Mouse (Mus musculus) bone marrow macrophage, adult 2 months (primary cell): ENCODE results near the gene Bbc3. TPM values are rescaled to one million over a fixed set of nuclear protein-coding genes. Genes with fewer than 3 reads are reported as not detected.
A peak's percentile ranks its signal among the peaks of the same experiment; 100 is the strongest.
"Not testable (repeated sequence)": the region's sequence is repeated elsewhere in the genome, so short reads cannot be mapped to it uniquely, and the experiment has no call there.

Experiments used
- H3K27ac ChIP-seq: 2 replicates; pipeline ENCODE4 v1.5.1; 2012; ENCODE audit warnings: low read depth, low read length; ENCODE audit not compliant: insufficient read depth
- H3K4me1 ChIP-seq: 2 replicates; pipeline ENCODE4 v1.6.1; 2012; ENCODE audit warnings: low read length; ENCODE audit not compliant: control insufficient read depth, insufficient read depth
- H3K4me3 ChIP-seq: 2 replicates; pipeline ENCODE4 v1.5.1; 2012; ENCODE audit warnings: mild to moderate bottlenecking, low read length, moderate library complexity; ENCODE audit not compliant: insufficient read depth
- CTCF ChIP-seq: IDR thresholded peaks from 2 replicates; pipeline ENCODE4 v1.5.1; 2012; ENCODE audit warnings: low read depth, mild to moderate bottlenecking, low read length, moderate library complexity
- POLR2A ChIP-seq: IDR thresholded peaks from 2 replicates; pipeline ENCODE4 v1.6.1; 2012; ENCODE audit warnings: mild to moderate bottlenecking, low read depth, low read length, borderline replicate concordance
- polyA plus RNA-seq: library from polyadenylated mRNA; stranded (reverse); fragments of >200 nt; gene quantifications from 2 replicates; pipeline ENCODE4 v1.2.4, GENCODE M21; 2012; ENCODE audit not compliant: missing spikeins, insufficient read depth, insufficient read length

Gene Bbc3
- polyA plus RNA-seq, 1 experiment: 27.6 TPM

DNA sequence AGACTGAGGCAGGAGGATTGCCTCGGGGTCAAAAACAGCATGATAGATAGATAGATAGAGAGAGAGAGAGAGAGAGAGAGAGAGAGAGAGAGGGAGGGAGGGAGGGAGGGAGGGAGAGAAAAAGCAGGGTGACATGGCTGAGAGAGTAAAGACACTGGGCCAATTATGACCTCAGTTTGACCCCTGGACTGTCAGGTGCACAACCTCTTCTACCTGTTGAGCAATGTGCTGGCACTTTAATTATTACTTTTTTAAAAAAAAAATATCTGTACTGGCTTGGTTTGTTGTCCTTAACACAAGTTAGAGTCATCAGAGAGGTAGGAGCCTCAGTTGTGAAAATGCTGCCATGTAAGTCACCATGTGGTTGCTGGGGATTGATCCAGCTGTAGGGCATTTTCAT lies 20.4 kb upstream of the Bbc3 start:
- Histone ChIP-seq H3K4me3 (no peak overlapping the region), H3K4me1 (peaks cover 11% of the 10 kb centered on the region), H3K27ac (no peak overlapping the region)
- TF ChIP-seq CTCF (no peak), POLR2A (no peak)

DNA sequence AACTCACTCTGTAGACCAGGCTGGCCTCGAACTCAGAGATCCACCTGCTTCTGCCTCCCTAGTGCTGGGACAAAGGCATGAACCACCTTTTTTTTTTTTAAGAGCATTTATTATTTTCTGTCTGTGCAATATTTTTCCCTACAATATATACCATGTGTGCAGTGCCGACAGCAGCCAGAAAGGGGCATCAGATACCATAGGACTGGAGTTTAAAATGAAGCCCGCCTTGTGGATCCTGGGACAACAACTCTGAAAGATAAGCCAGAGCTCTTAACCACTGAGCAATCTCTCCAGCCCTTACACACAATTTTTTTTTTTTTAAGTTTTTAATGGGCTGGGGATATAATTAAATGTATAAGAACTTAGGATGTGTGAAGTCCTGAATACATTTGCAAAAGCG lies 13.8 kb upstream of the Bbc3 start:
- 0 out of 2 replicates have a peak overlapping the region, but pooled peaks have one; percentile 19 for H3K4me3 ChIP-seq
- peak overlapping the region; percentile 55 for H3K27ac ChIP-seq
- TF ChIP-seq CTCF (no peak), POLR2A (no peak)
- H3K4me1 ChIP-seq: peaks cover 26% of the 10 kb centered on the region

DNA sequence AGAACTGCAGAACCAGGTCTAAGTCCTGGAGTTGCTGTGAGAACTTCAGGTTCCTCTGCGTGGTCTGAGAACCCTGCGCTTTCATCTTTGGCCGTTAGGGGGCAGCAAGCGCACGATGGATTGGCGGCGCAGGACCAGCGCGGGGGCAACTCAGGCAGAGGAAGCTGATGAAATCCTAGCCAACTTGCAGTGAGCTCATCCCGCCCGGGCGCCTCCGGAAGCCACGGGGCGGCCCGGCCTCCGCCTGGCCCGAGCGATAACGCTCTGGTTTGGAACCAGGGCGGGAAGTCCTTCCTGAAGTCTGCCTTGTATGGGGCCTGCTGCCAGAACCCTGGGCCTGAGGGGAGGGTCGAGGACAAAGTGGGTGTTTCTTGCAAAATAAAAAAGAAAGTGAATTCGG lies 13.4 kb upstream of the Bbc3 start:
- H3K4me1 ChIP-seq: peaks cover 26% of the 10 kb centered on the region
- H3K27ac ChIP-seq: peak overlapping the region; percentile 92
- peak overlapping the region; percentile 50 for H3K4me3 ChIP-seq
- no peak for TF ChIP-seq POLR2A
- TF ChIP-seq CTCF: peak; percentile 75

DNA sequence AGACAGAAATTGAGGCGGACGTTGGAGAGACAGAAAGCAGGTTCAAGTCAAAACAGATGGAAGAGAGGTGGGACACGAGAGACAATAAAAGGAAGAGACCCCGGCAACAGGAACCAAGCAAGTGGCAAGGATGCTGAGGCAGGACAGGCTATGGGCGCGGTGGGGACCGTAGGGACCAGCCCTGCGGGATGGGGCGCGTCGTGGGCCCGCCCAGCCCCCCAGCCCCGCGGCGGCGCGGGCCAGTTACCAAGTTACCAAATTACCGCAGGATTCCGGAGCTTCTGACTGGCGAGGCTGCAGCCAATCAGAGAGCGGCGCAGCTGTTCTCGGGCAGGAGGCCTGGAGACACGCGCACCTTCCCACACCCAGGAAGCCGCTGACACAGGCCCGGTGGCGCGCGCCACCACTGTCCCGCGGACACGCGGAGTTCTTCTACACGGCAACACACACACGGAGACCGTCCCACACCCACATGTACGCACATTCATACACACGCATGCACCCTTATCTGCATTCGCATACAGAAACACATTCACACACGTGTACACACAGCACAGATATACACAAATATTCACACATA lies 12.8 kb upstream of the Bbc3 start:
- TF ChIP-seq CTCF: no peak
- TF ChIP-seq POLR2A: no peak
- peaks cover 26% of the 10 kb centered on the region for H3K4me1 ChIP-seq
- peak overlapping the region; percentile 92 for H3K27ac ChIP-seq

DNA sequence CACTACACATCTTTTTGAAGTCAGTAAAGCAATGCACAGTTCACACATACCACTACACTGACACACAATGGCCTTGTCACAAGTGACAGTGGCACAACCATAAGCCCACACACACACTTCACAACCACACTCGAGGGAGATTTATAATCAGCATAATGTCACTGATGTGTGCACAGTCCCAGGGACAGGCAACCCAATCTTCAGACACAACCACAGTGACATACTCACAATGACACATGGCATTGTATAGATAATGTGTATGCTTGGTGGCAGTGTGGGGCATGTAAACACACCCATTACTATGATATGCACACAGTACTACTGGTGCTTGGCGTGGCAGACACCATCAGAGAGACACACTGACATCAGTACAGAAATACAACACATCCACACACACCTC lies 12.0 kb upstream of the Bbc3 start:
- peaks cover 33% of the 10 kb centered on the region for H3K4me1 ChIP-seq
- no peak for TF ChIP-seq CTCF
- no peak for TF ChIP-seq POLR2A
- no peak overlapping the region for H3K4me3 ChIP-seq
- H3K27ac ChIP-seq: peak overlapping the region; percentile 92

More for the DNA sequence above, 12.8 kb upstream of the Bbc3 start:
- H3K4me3 ChIP-seq: peak overlapping the region; percentile 50

DNA sequence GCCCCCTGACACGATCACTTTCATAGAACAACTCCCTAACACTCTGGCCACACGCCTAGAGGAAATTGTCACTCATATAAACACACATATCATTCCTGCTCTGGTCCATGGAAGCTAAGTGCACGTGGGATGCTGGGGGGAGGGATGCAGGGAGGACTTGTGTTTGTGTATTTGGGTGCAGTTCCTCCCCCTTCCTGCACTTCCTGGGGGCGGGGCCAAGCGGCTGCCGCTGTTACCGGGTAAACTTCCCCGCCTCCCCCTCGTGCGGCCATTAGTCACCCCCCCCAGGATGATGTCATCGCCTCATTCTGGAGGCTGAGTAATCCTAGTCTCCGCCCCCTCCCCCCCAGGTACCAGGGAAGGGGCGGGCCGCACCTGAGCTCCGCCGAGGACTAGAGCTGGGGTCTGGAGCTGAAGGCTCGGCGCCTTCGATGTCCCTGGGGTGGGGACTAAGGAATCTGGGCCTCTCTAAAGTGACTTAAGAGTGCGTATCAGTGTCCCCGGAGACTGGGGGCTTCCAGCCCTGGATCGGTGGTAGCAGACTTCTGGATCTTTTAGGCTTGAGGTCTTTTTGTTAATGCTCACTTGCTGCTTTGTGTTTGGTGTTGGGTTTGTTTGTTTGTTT lies 11.3 kb upstream of the Bbc3 start:
- no peak for TF ChIP-seq POLR2A
- no peak for TF ChIP-seq CTCF
- peak overlapping the region; percentile 92 for H3K27ac ChIP-seq
- peaks cover 34% of the 10 kb centered on the region for H3K4me1 ChIP-seq
- peak overlapping the region; percentile 36 for H3K4me3 ChIP-seq

DNA sequence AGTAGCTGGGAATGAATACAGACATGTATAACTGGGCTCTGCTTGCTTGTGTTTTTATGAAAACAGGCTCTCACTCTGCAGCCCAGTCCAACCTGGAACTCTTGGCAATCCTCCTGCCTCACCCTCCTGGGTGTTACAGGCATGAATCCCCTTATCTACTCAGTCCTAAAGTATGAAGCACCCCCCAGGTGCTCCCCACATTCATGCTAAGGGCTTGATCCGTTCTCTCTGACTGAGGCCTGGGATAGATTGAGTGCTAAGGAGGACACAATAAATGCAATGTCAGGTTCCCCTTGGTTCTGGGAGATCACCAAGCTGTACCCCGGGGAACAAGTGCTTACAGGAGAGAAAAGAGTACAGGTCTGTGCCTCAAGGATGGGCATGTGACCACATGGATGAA lies 10.6 kb upstream of the Bbc3 start:
- peak overlapping the region; percentile 40 for H3K27ac ChIP-seq
- H3K4me3 ChIP-seq: no peak overlapping the region
- peaks cover 34% of the 10 kb centered on the region for H3K4me1 ChIP-seq
- no peak for TF ChIP-seq CTCF
- TF ChIP-seq POLR2A: no peak

DNA sequence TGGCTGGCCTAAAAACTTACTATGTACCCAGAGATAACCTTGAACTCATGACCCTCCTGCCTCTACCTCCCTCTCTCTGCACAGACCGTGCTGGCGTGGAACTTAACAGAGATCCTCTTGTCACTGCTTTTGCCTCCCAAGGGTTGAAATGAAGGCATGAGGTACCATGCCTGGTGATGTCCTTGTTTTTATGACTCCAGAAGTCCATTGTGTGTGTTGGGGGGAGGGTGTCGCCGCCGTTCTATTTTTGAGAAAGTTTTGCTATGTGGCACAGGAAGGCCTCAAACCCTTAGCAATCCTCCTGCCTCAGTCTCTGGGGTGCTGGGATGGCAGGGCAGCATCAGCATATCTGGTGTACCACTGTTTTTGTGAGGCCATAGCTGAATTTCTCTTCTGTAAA lies 9.3 kb upstream of the Bbc3 start:
- Histone ChIP-seq H3K27ac (peak overlapping the region; percentile 17; the same call in 1 of the 2 replicates), H3K4me3 (peak overlapping the region; percentile 41), H3K4me1 (peaks cover 34% of the 10 kb centered on the region)
- TF ChIP-seq CTCF (no peak), POLR2A (no peak)

DNA sequence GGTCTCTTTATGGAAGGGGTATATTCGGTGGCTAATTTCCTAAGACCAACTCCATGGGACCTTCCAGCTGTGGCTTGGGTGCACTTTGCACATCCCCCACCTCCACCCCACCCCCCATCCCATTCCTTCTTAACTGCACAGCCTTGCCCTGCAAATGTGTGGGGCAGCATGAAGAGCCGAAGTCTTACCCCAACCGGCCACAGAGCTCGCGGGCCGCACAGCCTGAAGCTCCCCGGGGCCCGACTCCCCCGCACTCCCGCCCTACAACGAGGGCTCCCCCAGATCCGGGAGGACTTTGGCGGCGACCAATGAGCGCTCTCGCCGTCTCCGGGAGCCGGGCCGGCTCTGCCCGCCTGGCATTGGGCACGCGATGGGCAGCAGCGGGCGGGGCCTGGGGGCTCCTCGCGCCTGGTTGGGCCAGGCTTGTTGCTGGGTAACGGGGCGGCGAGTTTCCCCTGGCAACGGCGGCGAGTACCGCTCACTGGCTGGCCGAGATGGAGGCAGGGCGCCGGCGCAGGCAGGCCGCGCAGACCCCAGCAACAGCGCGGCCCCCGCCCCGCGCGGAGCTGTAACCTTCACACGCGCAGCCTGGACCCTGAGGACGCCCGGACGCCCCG lies 8.7 kb upstream of the Bbc3 start:
- Histone ChIP-seq H3K27ac (peak overlapping the region; percentile 17; the same call in 1 of the 2 replicates), H3K4me3 (peak overlapping the region; percentile 46), H3K4me1 (peaks cover 34% of the 10 kb centered on the region)
- no peak for TF ChIP-seq CTCF
- no peak for TF ChIP-seq POLR2A

DNA sequence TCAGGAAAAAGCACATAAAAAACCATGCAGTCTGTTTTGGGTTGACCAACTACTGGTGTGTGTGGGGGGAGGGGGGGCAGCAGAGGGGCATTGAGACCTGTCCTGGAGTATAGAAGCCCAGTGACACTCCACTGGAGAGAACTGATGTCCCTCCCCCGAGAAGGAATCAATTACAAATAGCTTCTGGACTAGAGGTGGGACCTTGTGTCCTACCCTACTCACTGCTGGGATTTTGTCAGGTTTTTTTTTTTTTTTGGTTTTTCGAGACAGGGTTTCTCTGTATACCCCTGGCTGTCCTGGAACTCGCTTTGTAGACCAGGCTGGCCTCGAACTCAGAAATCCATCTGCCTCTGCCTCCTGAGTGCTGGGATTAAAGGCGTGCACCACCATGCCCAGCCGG lies 1.1 kb upstream of the Bbc3 start:
- peaks cover 26% of the 10 kb centered on the region for H3K4me1 ChIP-seq
- H3K4me3 ChIP-seq: not testable (repeated sequence)
- peak overlapping the region; percentile 96 for H3K27ac ChIP-seq
